Comparison of ENCODE assay signal across 16 mouse cellular contexts in the genomic region with DNA sequence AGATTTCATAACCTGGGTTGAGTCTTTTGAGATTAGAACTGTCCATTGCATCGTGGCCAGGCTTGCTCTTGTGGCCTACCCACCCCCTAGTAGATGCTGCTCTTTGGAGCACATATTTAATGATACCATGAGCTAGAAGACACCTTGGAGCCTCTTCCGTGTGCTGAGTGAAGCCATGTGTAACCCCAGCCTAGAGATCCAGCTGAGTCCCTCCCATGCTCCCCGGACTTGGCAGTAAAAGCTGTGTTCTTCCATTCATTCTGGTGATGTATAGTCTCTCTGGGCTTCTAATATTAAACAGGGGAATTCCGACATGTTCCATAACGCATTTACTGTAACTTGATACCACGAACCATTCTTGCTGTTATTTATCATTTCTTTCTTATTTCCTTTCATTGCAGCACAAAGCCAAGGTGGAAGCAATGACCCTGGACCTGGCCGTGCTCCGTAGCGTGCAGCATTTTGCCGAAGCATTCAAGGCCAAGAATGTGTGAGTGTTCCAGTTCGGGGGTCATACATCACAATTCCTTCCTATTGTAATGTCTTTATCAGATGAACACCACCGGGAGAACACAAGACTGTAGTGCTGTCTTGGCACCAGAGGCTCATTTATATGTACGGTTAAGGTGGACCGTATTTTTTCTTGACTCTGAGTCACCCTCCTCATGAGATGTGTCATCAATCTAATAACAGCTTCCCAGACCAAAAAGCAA.
DNase-seq lines count a peak whose midpoint lies in the region; ATAC-seq and TF ChIP-seq lines count a peak whose summit lies in the region.
"Had no signal": no experiment of that assay in that cellular context is flagged by ENCODE, and none has a peak within 500 bp of the region (broad histone marks: within the 10 kb centered on the region; RNA-seq: fewer than 3 reads in every experiment).

No protein-coding gene starts in this region.

- DNase-seq in adrenal gland, adult 2 months = peak; percentile 3
- no peak for DNase-seq in adrenal gland, postnatal 25 days
- peak; percentile 58 for DNase-seq in kidney, postnatal 0 days (ENCODE audit: low spot score)
- DNase-seq in kidney, adult 8-10 months = no peak
- no peak for DNase-seq in stomach, postnatal 0 days (ENCODE audit: low spot score)
- DNase-seq in thymus, adult 2 months = no peak
- DNase-seq: cerebellum, adult 9-10 months; kidney, adult 2 months had no signal

- no peak overlapping the region for H3K4me3 ChIP-seq in kidney, postnatal 0 days (replicated peaks; ENCODE audit: low read depth, low read length)
- no peak overlapping the region for H3K4me3 ChIP-seq in neural tube, embryonic 13.5 days
- no peak overlapping the region for H3K4me3 ChIP-seq in neural tube, embryonic 15.5 days (replicated peaks)
- H3K4me3 ChIP-seq in stomach, postnatal 0 days (ENCODE audit: low read depth, low read length) = no peak overlapping the region
- no peak overlapping the region for H3K4me3 ChIP-seq in thymus, adult 2 months (ENCODE audit: control insufficient read depth, insufficient read depth, low read length)
- H3K4me3 ChIP-seq: forebrain, embryonic 13.5 days; hindbrain, embryonic 15.5 days; liver, embryonic 12.5 days; midbrain, embryonic 12.5 days had no signal

- no peaks in the 10 kb centered on the region for H3K27me3 ChIP-seq in kidney, postnatal 0 days (ENCODE audit: insufficient read depth, low read length)
- H3K27me3 ChIP-seq in neural tube, embryonic 13.5 days = no peaks in the 10 kb centered on the region
- H3K27me3 ChIP-seq in neural tube, embryonic 15.5 days (replicated peaks) = no peaks in the 10 kb centered on the region
- H3K27me3 ChIP-seq in stomach, postnatal 0 days (ENCODE audit: control insufficient read depth, insufficient read depth, low read length) = no peaks in the 10 kb centered on the region
- H3K27me3 ChIP-seq in thymus, adult 2 months (ENCODE audit: control insufficient read depth, insufficient read depth, low read length) = no peaks in the 10 kb centered on the region
- H3K27me3 ChIP-seq: forebrain, embryonic 13.5 days; hindbrain, embryonic 15.5 days; liver, embryonic 12.5 days; midbrain, embryonic 12.5 days had no signal

- H3K4me1 ChIP-seq in kidney, postnatal 0 days (replicated peaks; ENCODE audit: insufficient read depth, low read length) = peaks cover 14% of the 10 kb centered on the region
- H3K4me1 ChIP-seq in neural tube, embryonic 13.5 days (replicated peaks) = peaks cover 24% of the 10 kb centered on the region
- H3K4me1 ChIP-seq in neural tube, embryonic 15.5 days = peaks cover 20% of the 10 kb centered on the region; the same call in 1 of the 2 replicates
- H3K4me1 ChIP-seq in stomach, postnatal 0 days (replicated peaks; ENCODE audit: control insufficient read depth, insufficient read depth) = no peaks in the 10 kb centered on the region
- no peaks in the 10 kb centered on the region for H3K4me1 ChIP-seq in thymus, adult 2 months (replicated peaks; ENCODE audit: control insufficient read depth, insufficient read depth, low read length)
- H3K4me1 ChIP-seq: forebrain, embryonic 13.5 days; liver, embryonic 12.5 days; midbrain, embryonic 12.5 days had no signal

- no peaks in the 10 kb centered on the region for H3K36me3 ChIP-seq in kidney, postnatal 0 days (ENCODE audit: insufficient read depth, low read length)
- H3K36me3 ChIP-seq in neural tube, embryonic 13.5 days = no peaks in the 10 kb centered on the region
- no peaks in the 10 kb centered on the region for H3K36me3 ChIP-seq in neural tube, embryonic 15.5 days
- H3K36me3 ChIP-seq in stomach, postnatal 0 days (ENCODE audit: control insufficient read depth, insufficient read depth, low read length) = no peaks in the 10 kb centered on the region
- no peaks in the 10 kb centered on the region for H3K36me3 ChIP-seq in thymus, adult 2 months (ENCODE audit: control insufficient read depth, insufficient read depth, low read length)
- H3K36me3 ChIP-seq: hindbrain, embryonic 15.5 days; liver, embryonic 12.5 days; midbrain, embryonic 12.5 days had no signal

- TF ChIP-seq EP300 in stomach, postnatal 0 days (optimal IDR thresholded peaks at IDR 0.05) = no peak

- no peak for TF ChIP-seq POLR2A in thymus, adult 2 months (IDR thresholded peaks at IDR 0.05; ENCODE audit: control insufficient read depth, extremely low read depth, insufficient read depth, low read length, poor library complexity)

- ATAC-seq in kidney, postnatal 0 days (replicated peaks; ENCODE audit: low FRiP score, low read depth) = no peak
- no peak; the same call in 1 of the 2 replicates for ATAC-seq in neural tube, embryonic 13.5 days (ENCODE audit: low read depth)
- ATAC-seq in neural tube, embryonic 15.5 days (ENCODE audit: low FRiP score) = no peak
- peak; percentile 73; the same call in 1 of the 2 replicates for ATAC-seq in stomach, postnatal 0 days (ENCODE audit: low FRiP score, low TSS enrichment)
- ATAC-seq: forebrain, embryonic 13.5 days; liver, embryonic 12.5 days had no signal

- no peak overlapping the region for H3K4me2 ChIP-seq in kidney, postnatal 0 days (ENCODE audit: low read length)
- no peak overlapping the region for H3K4me2 ChIP-seq in neural tube, embryonic 13.5 days
- H3K4me2 ChIP-seq in neural tube, embryonic 15.5 days = no peak overlapping the region
- H3K4me2 ChIP-seq in stomach, postnatal 0 days (replicated peaks; ENCODE audit: low read depth) = no peak overlapping the region
- H3K4me2 ChIP-seq: forebrain, embryonic 13.5 days; heart, embryonic 11.5 days; hindbrain, embryonic 15.5 days; liver, embryonic 12.5 days; midbrain, embryonic 12.5 days had no signal

- no peaks in the 10 kb centered on the region for H3K9me3 ChIP-seq in kidney, postnatal 0 days (replicated peaks; ENCODE audit: low read length)
- H3K9me3 ChIP-seq in neural tube, embryonic 13.5 days = no peaks in the 10 kb centered on the region
- no peaks in the 10 kb centered on the region for H3K9me3 ChIP-seq in neural tube, embryonic 15.5 days (replicated peaks)
- H3K9me3 ChIP-seq in stomach, postnatal 0 days (ENCODE audit: control insufficient read depth, low read length) = no peaks in the 10 kb centered on the region
- H3K9me3 ChIP-seq: forebrain, embryonic 13.5 days; hindbrain, embryonic 15.5 days; liver, embryonic 12.5 days; midbrain, embryonic 12.5 days had no signal

- no peak overlapping the region for H3K27ac ChIP-seq in kidney, postnatal 0 days
- peak overlapping the region; percentile 33; the same call in 1 of the 2 replicates for H3K27ac ChIP-seq in neural tube, embryonic 13.5 days (replicated peaks)
- no peak overlapping the region for H3K27ac ChIP-seq in neural tube, embryonic 15.5 days (replicated peaks)
- peak overlapping the region; percentile 45; the same call in 1 of the 2 replicates for H3K27ac ChIP-seq in stomach, postnatal 0 days (replicated peaks)
- no peak overlapping the region for H3K27ac ChIP-seq in thymus, adult 2 months (ENCODE audit: control insufficient read depth, insufficient read depth, low read length)
- H3K27ac ChIP-seq: forebrain, embryonic 13.5 days; hindbrain, embryonic 15.5 days; liver, embryonic 12.5 days; macrophage; midbrain, embryonic 12.5 days had no signal

- H3K9ac ChIP-seq in kidney, postnatal 0 days (ENCODE audit: low read depth, low read length) = no peak overlapping the region
- no peak overlapping the region for H3K9ac ChIP-seq in neural tube, embryonic 13.5 days
- H3K9ac ChIP-seq in neural tube, embryonic 15.5 days (replicated peaks) = no peak overlapping the region
- no peak overlapping the region for H3K9ac ChIP-seq in stomach, postnatal 0 days (ENCODE audit: low read length)
- H3K9ac ChIP-seq: forebrain, embryonic 13.5 days; hindbrain, embryonic 15.5 days; liver, embryonic 12.5 days; midbrain, embryonic 12.5 days had no signal

- WGBS in kidney, postnatal 0 days = 22% methylated on average over 14 of the region's 14 CpGs
- WGBS in neural tube, embryonic 13.5 days = 62% methylated on average over 14 of the region's 14 CpGs
- 60% methylated on average over 14 of the region's 14 CpGs for WGBS in neural tube, embryonic 15.5 days
- 44% methylated on average over 14 of the region's 14 CpGs for WGBS in stomach, postnatal 0 days
- 92% methylated on average over 14 of the region's 14 CpGs for WGBS in thymus, adult 2 months

- no peak for TF ChIP-seq CTCF in kidney, postnatal 0 days (IDR thresholded peaks at IDR 0.05; ENCODE audit: low read depth)
- no peak for TF ChIP-seq CTCF in stomach, postnatal 0 days (IDR thresholded peaks at IDR 0.05; ENCODE audit: low read depth)
- no peak for TF ChIP-seq CTCF in thymus, adult 2 months (IDR thresholded peaks at IDR 0.05; ENCODE audit: borderline replicate concordance, control insufficient read depth, extremely low read depth, insufficient read depth, low read length, poor library complexity)

Comparison
In these comparisons a context has a peak if more than half of its experiments do, and no peak if none do; other contexts are left out.
1. DNase-seq: peak in adrenal gland, adult 2 months (single experiment) and kidney, postnatal 0 days (single experiment); none in adrenal gland, postnatal 25 days (single experiment), kidney, adult 8-10 months (0 of 2), stomach, postnatal 0 days (single experiment) and thymus, adult 2 months (single experiment).
2. H3K27ac ChIP-seq: peak in neural tube, embryonic 13.5 days (single experiment) and stomach, postnatal 0 days (single experiment); none in kidney, postnatal 0 days (single experiment), neural tube, embryonic 15.5 days (single experiment) and thymus, adult 2 months (single experiment).